Mouse (Mus musculus): ENCODE results near the gene Specc1.

GRCm38 (mm10) chr11:62106401-62106871, 149.9 kb downstream of the Specc1 start:
- no peak for TF ChIP-seq POLR2A (IDR thresholded peaks at IDR 0.05; ENCODE audit: borderline replicate concordance, low read depth, low read length)
- TF ChIP-seq CTCF (IDR thresholded peaks at IDR 0.05; ENCODE audit: low read depth, low read length), result no peak
